Mouse (Mus musculus) left cerebral cortex, postnatal 4 days (tissue): ENCODE results near the gene Selenbp1. TPM values are rescaled to one million over a fixed set of nuclear protein-coding genes. Genes with fewer than 3 reads are reported as not detected.

ENCODE experiments used
- DNase-seq: peaks from one replicate; pipeline ENCODE4 v3.0.0-alpha.2; 2022
- intact Hi-C: fragments of 180-260 bp; cut with DNase I; formaldehyde crosslinking; loops from one replicate; pipeline ENCODE4 v1.15.1; 2025
- total RNA-seq, 2 experiments: library from RNA; stranded (reverse); gene quantifications; 2 replicates each; pipeline ENCODE4 v1.2.3; 2021

Selenbp1 gene
- total RNA-seq, 2 experiments from 2014 or later, result 3.8 to 4.8 TPM

DNA sequence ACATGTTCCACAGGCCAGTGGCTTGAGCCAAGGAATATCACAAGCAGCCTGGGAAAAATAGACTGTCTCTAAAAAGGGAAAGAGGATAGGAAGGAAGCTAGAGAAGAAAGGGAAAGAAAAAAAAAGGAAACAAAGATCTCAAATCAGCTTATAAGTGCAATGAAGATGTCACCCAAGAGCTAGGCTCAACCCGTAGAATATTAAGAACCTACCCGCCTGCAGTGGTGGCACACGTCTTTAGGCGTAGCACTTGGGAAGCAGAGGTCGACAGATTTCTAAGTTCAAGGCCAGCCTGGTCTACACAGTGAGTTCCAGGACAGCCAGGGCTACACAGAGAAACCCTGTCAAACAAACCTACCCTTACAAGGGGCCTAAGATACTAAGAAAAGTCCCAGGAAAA lies 40.8 kb downstream of the Selenbp1 start:
- intact Hi-C loops, result no loop called here
- DNase-seq, result no peak

DNA sequence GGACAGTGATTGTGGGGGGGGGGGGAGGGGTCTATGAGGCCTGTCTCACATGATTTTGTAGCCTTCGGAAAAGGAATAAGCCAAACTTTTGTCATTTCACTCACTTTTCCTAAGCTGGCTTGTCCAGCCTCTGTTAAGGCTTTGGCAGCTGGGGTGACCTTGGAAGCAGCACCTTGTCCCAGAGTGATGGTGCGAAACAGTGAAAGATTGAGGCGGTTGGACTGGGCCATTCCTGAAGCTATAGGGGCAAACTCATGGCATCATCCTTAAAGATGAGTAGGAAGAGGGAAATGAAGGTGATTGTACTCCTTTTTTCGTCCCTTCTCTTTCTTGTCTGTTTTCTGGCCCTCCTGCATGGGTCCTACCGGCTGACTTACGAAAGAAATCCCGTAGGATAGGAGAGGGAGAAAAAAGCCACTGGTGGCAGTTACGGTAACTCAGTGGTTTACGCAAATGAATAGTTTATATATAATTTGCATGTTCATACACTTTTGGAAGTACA lies 41.2 kb downstream of the Selenbp1 start:
- intact Hi-C loops, result no loop called here
- no peak for DNase-seq

DNA sequence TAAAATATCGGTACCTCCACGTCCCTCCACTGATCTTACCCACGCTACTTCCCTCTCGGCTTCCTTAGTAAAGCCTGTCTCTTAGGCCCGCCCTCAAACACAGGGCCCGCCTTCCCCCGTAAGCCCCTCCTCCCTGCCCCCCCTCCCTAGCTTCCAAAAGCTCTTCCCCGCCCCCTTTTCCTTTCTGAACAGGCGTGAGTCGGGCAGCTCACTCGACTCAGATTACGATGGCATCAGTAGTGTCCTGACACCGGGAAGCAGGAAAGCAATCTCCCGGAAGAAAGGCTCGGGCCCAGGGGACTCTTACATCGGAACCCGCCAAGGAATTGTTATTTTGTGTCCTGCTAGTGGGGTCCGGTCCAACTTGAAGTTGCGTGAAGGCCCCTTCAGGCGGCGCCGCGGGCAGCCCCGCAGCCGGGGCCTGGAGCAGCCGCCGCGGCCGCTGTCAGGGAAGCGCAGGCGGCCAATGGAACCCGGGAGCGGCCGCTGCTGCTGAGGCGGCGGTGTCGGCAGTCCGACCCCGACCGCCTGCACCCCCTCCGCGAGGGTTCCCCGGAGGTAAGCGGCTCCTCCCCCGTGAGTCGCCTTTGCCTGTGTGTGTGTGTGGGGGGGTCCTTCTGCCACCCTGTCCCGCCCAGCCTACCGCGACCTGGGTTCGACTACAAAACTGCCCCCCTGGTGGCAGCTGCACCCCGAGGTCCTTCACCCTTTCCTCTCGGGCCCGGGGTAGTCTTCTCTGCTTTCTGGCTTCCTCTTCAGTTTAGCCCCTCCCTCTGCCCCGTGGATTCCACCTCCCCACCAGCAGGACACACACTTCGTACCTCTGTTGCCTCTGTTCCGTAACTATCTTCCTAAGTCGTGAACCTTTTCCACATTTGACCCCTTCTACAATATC lies 41.9 kb downstream of the Selenbp1 start, which contains the start of gene Pi4kb:
Gene Pi4kb (plus strand): TSS at position 204 of the 895 bp plus-strand sequence.
- intact Hi-C loops, result no loop called here
- DNase-seq, result peak; percentile 85

DNA sequence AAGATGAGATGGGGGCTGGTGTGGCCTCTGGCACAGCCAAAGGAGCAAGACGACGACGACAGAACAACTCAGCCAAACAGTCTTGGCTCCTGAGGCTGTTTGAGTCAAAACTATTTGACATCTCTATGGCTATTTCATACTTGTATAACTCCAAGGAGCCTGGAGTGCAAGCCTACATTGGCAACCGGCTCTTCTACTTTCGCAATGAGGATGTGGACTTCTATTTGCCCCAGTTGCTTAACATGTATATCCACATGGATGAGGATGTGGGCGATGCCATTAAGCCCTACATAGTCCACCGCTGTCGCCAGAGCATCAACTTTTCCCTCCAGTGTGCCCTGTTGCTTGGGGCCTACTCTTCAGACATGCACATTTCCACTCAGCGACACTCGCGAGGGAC lies 51.5 kb downstream of the Selenbp1 start:
- DNase-seq, result no peak
- intact Hi-C loops, result no loop called here

DNA sequence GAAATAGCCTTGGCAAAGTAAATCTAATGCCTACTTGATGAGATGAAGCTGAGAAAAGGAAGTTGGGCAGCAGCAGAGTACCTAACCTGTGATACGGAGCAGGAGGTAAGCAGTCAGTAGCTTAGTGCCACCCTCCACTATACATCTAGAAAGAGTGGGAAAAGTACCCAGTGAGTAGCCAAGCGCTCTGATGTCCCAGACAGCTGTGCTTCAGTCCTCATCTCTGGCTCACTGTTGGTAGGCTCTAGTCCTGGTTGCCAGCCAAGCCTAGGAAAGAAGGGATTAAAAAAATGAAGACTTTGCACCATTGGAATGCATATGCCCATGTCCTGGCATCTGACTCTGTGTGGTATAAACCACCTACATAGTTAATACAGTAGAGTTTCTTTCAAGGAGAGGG lies 52.7 kb downstream of the Selenbp1 start:
- no peak for DNase-seq
- intact Hi-C loops, result no loop called here

DNA sequence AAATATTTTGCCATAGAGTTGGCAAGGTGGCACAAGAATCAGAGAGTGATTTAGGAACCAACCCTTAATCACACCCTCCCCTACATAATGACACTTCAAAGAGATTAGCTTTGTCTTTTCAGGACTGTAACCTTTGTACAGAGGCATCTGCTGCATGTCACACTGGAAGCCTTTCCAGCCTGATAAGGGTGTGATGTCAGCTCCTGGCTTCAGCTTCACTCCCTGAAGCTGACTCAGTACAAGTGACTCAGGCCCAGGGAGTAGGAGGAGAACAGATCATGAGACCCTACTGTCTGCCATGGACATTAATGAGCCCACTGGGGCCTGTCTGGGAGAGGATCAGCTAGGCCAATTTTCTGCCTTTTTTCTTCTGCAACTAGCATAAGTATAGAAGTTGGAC lies 54.7 kb downstream of the Selenbp1 start:
- no peak for DNase-seq
- intact Hi-C loops, result no loop called here

DNA sequence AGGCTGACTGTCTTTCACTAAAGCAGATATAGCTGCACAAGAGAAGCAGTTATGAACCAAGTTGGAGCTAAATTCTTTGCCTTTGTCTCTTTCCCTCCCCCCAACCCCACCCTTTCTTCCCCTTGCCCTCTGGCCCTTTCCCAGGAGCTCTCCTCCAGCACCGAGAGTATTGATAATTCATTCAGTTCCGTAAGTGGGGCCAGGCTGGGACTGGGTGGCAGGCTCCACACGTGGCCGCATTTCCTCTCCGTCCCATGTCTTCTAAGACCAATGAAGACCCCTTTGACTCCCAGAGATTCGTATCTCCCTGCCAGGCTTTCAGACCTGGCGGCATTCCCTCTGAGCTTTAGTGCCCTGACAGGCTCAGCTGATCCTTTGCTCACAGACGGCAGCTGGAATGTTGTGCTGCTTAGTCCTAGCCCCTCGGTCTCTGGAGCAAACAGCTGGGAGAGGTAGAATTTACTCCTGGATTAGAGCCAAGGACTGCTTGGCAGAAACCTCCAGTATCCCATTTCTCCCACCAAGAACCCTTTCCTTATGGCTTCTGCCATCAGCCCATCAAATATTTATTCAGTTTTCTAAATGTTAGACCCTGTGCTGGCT lies 56.4 kb downstream of the Selenbp1 start:
- no peak for DNase-seq
- intact Hi-C loops, result no loop called here

Other genes starting within 250 kb of the Selenbp1 start
- 1 to 10 TPM in 1 of 2 experiments, not detected in 1; 1.1 TPM for gene Selenbp2, start 239.5 kb upstream of the Selenbp1 start, total RNA-seq
- 10 to 100 TPM; 17.1 to 17.9 TPM for gene Cgn, start 146.6 kb upstream of the Selenbp1 start, total RNA-seq
- 10 to 100 TPM; 97.9 to 99.7 TPM for gene Pogz, start 95.5 kb upstream of the Selenbp1 start, total RNA-seq
- gene Psmb4, start 46.1 kb upstream of the Selenbp1 start, total RNA-seq, result 100 to 1,000 TPM; 320 to 322 TPM
- gene Rfx5, start 21.0 kb downstream of the Selenbp1 start, total RNA-seq, result 10 to 100 TPM; 19.6 to 27.6 TPM
- gene Pi4kb, start 41.7 kb downstream of the Selenbp1 start, total RNA-seq, result 10 to 100 TPM; 50.0 to 56.4 TPM
- gene Zfp687, start 82.4 kb downstream of the Selenbp1 start, total RNA-seq, result 10 to 100 TPM; 23.6 to 25.4 TPM
- 100 to 1,000 TPM; 144 to 158 TPM for gene Psmd4, start 109.6 kb downstream of the Selenbp1 start, total RNA-seq
- 10 to 100 TPM; 20.1 to 25.3 TPM for gene Pip5k1a, start 173.9 kb downstream of the Selenbp1 start, total RNA-seq
- 10 to 100 TPM; 77.2 to 78.4 TPM for gene Vps72, start 178.0 kb downstream of the Selenbp1 start, total RNA-seq
- gene Tmod4, start 191.4 kb downstream of the Selenbp1 start, total RNA-seq, result 1 to 10 TPM in 1 of 2 experiments, under 1 TPM in 1; 0.87 to 1.0 TPM
- 10 to 100 TPM; 39.9 to 43.2 TPM for gene Scnm1, start 201.0 kb downstream of the Selenbp1 start, total RNA-seq
- gene Lysmd1, start 201.0 kb downstream of the Selenbp1 start, total RNA-seq, result 10 to 100 TPM; 19.8 to 23.0 TPM
- gene Tnfaip8l2, start 209.3 kb downstream of the Selenbp1 start, total RNA-seq, result under 1 TPM; 0.74 to 0.92 TPM
- 100 to 1,000 TPM; 141 to 155 TPM for gene Sema6c, start 227.4 kb downstream of the Selenbp1 start, total RNA-seq